Mouse (Mus musculus) spleen, postnatal 14 days (tissue): Measurements from ENCODE around the gene Ifngr1.

ENCODE experiments used
- DNase-seq, 2 experiments: peaks; one replicate each; pipeline ENCODE4 v3.0.0; 2021 to 2022; ENCODE audit warnings: low spot score in 2 of 2

Ifngr1 gene

GRCm38 (mm10) chr10:19639630-19640029 is 47.9 kb downstream of the Ifngr1 start:
- no peak for DNase-seq

GRCm38 (mm10) chr10:19645119-19645518 is 53.4 kb downstream of the Ifngr1 start:
- no peak for DNase-seq

GRCm38 (mm10) chr10:19657426-19657825 is 65.7 kb downstream of the Ifngr1 start:
- DNase-seq: no peak
